Mouse (Mus musculus) v-Abl transformed pro-B cells (cell line): Measurements from ENCODE around the gene Slc25a23.

Experiments
- in situ Hi-C, 2 experiments: fragments of 400-800 bp; cut with MboI; formaldehyde crosslinking; loops; one replicate each; pipeline ENCODE4 v1.15.1; 2025; ENCODE audit not compliant: unreplicated experiment in 2 of 2

The Slc25a23 gene

DNA sequence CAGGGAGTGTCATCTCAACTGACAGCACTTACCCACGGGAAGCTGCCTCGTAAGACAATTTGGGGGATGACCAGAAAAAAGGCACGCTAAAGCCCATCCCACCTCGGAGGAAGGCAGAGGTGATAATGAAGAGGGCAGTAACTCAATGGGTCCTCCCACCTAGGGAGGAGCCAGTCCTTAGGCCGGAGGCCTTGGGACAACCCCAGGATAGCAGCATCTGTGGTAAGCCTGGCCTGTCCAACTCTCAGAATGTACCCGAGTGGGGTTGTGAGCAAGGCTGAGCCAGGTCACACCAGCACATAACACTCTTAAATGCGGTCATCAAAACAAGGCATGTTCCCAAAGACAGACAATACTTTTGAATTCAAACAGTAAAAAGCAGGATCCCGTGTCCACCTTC, 30.0 kb downstream of the Slc25a23 start:
- in situ Hi-C loops: no loop called here

DNA sequence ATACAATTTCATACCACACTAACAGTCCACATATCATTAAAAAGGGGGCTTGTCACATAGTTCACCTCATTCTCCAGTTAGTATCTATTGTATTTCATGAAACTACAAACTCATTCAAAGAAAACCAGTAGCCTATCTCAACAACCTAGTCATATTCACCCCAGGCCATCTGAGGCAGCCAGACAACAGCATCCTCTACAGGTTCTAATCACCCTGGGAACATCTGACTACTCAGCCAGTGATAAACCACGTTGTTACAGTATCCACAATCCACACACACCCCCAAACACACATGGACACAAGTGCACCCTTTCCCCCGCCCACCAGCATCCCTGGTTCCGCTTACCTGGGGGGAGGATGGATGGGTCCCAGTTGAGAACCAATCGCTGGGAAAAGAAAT, 32.2 kb downstream of the Slc25a23 start:
- in situ Hi-C loops: no loop called here

DNA sequence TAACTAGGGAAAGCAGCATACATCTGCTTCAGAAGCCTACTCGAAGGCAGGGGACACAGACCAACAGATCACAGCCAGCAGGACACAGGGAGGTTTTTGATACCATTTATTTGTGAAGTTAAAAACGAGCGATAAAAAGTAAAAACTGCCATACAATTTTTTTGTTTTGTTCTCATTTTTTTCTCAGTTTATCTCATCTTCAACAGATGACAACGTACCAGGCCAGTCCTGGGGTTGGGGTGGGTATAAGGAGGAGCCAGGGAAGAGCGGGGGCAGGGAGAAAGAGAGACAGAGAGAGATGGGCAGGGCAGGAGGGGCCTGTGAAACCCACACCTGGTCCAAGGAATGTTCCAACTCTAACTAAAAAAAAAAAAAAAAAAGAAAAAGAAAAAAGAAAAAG, 38.7 kb downstream of the Slc25a23 start:
- in situ Hi-C loops: no loop called here

DNA sequence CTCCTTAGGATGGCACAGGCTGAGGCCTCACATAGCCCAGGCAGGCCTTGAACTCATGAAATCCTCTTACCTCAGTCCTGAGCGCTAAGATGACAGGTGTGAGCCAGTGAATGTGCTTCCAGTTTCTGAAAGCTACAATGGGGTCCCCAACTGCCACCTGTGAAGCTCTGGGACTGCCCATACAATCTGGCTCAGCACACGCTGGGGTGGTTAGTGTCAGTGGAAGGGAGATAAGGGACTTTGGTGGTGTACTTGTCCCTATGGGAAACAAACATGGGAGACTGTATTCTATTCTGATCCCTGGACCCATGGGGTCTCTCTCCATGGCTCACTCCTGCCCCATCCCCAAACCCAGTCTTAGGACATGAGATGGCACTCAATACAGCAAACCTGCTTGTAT, 40.0 kb downstream of the Slc25a23 start:
- in situ Hi-C loops: no loop called here

DNA sequence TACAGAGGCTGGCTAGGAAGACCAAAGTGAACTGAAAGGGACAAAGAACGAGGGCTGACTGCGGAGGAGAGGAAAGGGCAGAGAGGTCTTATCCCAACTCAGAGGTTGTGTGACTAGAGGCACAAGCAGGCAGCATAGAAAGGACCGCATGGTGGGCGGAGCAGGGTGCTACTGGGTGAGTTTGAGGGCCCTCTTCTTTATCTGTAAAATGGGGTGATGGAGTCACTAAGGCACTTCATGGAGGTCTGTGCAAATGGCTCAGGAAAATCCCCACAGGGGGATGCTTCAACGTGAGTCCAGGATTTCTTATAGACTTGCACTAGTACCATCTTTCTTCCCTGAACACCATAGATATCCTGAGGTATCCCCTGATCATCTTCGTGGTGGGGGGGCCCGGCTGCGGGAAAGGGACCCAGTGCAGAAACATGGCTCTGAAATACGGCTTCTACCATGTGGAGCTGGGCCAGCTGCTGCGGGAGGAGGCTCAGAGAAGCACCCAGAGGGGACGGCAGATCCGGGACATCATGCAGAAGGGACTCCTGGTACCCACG, 47.3 kb downstream of the Slc25a23 start:
- in situ Hi-C loops: no loop called here

DNA sequence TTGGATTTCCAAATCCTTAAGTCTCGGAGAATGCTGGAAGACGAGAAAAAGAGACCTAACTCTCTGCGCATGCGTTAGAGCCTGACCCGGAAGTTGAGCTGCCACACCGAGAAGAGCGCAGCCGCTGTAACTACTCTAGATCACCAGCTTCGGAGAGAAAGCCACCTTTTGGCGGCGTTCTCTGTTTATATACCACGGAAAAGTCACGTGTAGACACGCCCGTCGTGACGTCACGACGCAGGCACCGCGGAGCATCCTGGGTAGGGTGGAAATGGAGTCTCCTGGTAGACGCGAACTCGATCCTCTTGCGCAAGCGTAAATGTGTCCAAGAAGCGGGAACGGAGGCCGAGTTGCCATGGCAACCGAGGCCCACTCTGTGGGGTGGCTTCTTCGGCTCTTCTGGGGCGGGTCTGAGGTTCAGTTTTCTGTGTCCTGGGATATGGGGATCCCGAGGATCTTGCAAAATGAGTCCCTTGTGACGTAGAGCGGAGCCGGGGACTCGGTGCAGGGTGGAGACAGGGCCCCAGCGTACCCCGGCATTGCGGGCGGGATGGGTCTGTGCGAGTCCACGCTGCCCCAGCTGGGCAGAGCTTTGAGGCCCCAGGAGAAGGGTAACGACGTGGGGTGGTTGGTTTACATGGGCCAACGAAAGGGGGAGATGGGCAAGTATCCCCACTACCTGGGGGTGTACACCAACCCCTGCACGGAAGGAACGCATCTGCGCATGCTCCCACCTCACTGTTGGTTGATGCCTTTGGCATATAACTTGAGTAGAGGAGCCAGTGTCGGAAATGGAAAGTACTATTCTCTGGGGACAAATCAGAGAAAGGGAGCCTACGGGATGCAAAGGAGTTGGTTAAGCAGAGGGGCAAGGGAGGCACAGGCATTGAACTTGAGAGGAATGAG, 48.2 kb downstream of the Slc25a23 start, which contains the start of the genes Gtf2f1 and Gm17949:
Gene Gtf2f1, minus strand, starts transcription at position 53 of the 906 bp plus-strand sequence.
Gene Gm17949, plus strand, starts transcription at position 234 of the 906 bp plus-strand sequence.
- in situ Hi-C loops: no loop called here

DNA sequence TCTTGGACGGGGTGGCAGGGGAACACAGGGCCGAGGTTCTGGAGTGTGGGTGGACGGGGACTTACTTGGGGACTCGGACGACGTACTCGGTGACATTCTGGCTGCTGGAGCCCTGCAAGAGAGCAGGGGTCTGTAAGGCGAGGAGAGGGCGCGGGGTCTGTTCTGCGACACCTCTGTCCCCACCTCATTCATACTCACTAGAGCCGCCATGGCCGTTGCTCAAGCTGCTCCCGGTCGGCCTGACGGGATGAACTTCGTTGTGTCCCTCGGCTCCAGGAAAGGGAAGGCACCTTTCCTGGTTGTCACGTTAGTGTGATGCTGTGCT, 48.8 kb downstream of the Slc25a23 start:
- in situ Hi-C loops: no loop called here

DNA sequence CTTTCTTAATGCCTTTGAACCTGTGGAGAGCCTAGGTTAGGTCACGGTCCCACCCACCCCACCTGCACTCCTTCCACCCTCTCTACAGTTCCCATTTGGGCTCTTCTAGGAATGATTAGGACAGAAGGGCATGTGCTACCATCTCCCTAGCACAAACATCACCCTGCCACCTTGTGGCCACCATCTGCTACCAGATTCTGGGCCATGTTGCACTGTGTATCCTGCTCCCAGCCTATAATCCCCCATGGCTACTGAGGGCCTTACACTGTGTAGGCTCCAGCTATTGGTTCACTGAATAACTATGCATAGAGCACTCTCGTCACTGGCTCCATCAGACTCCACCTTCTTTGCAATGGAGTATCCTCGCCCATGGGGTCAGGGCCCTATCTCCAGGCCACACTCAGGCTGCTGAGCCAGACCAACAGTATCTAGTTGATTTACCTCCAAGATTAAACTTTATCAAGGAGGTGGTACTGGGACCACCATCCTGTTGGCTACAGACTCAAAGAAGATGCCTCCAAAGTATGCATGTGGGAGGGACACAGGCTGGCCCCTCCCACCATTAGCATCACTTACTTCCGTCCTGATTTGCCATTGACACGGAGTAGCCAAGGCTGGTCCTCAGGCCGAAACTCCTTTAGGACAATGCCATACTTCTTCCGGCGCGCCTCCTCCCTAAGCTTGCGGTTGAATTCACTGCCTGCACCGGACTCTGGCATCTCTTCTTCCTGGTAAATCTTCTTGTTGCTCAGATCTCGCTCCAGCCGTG, 52.3 kb downstream of the Slc25a23 start:
- in situ Hi-C loops: no loop called here

DNA sequence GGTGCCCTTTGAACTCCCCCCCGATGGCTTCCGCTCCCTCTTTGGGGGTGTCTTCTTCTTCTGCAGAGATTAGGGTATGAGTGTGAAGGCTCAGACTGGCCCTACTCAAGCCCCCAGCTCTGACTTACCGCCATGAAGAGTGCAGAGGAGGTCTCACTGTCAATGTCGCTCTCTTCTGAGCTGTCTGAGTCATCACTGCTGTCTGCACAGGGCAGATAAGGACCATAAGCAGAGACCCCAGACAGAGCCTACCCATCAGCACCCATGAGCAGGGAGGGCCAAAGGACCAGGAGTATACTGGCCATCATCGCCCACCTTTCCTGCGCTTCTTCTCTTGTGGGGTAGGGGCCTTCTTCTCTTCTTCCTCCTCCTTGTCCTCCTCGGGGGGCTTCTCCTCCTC, 55.7 kb downstream of the Slc25a23 start:
- in situ Hi-C loops: no loop called here

DNA sequence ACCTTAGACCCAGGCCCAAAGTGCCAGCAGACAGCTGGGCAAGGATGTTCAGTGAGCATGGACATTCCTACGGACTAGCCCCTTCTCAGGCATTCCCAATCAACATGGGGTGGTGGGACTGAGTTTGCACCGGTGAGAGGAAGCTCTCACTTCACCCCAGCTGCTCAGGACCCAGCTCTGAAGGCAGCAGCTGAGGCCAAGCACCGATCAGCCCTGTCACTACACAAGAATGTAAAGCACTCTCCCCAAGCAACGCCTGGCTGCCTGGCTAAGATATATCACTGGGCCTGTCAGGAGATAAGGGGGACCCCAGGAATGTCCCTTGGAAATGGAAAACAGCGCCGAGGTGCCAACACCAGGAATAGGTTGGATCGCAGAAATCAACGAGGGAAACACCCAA, 58.4 kb downstream of the Slc25a23 start:
- in situ Hi-C loops: no loop called here

DNA sequence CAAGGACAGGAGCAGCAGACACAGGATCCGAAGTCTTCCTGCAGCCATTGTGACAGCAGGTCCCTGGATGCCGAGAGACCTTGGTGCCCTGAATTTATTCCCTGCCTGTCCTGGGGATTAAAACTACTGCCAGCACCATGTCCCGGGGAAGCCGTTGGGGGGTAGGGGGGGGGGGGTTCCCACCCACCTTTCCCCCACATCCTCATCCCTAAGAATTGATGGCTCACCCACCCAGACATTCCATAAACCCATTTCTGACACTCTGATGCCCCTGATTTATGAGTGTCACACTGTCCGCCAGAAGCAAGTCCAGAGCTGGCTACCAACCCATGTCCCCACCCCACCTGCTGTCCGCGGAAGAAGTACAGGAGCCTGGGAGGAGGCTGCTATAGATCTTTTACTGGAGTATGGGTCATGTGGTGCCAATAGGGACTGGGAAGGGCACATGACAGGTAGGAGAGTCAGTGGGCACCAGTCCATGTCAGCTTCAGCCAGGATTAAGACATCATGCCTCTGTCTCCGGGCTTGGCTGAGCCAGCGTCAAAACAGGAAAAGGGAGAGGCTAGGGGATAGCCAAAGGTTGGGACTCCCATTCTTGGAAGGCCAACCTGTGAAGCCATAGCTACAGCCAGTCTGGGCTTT, 59.6 kb downstream of the Slc25a23 start, which contains the start of gene Pspn:
Gene Pspn, minus strand, starts transcription at position 51 of the 642 bp plus-strand sequence.
- in situ Hi-C loops: loop anchor here (5.0 to 25.0 kb wide), 8 partner anchors 77 to 1912 kb away; partner anchors contain the start of genes Gpr108 (in 2 of the 2), Trip10 (in 2 of the 2) and Dennd1c (in 1 of the 2)

DNA sequence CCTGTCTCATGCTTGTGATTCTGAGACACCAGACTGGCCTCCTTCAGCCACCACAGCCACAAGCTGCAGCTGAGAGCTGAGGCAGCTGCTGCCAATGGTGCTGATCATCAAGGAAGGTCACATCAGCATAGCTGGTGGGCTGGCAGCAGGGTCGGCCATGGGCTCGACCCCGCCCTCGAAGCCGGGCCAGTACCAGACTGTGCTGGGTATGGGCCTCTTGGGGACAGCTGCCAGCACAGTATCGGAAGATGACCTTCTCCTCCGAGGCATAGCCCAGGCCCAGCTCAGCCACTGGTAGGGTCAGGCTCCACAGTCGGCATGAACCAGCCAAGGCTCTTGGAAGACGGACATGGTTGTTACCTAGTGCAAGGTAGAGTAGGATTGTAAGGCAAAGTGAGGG, 60.2 kb downstream of the Slc25a23 start:
- in situ Hi-C loops: loop anchor here (5.0 to 25.0 kb wide), 8 partner anchors 78 to 1913 kb away; partner anchors contain the start of genes Gpr108 (in 2 of the 2), Trip10 (in 2 of the 2) and Dennd1c (in 1 of the 2)

DNA sequence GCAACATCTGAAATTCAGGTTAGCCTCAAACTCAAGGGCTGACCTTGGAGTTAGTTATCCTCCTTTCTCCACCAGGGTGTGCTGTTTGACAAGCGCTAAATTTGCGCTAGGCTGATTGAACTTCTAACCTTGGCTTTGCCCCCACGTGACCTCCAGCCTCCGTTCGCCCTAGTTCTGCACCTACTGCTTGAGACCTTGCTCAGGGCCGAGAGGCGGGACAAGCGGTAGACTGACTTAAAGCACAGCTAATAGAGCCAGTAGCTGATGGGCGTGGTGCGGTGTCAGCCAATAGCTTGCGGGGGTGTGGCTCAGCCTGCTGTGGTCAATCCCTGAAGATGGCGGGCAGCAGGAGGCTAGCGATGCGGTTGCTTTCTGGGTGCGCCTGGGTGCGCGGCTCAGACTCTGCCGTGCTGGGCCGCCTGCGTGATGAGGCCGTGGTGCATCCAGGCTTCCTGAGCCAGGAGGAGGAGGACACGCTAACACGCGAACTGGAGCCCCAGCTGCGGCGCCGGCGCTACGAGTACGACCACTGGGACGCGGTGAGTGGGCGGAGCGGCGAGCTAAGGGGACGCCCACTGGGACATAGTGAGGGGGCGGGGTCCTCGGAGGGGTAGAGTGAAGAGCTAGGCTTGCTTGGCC, 62.5 kb downstream of the Slc25a23 start, which contains the start of gene Alkbh7:
Gene Alkbh7, plus strand, starts transcription at position 311 of the 639 bp plus-strand sequence.
- in situ Hi-C loops: loop anchor here (5.0 to 25.0 kb wide), 8 partner anchors 80 to 1915 kb away; partner anchors contain the start of genes Gpr108 (in 2 of the 2), Trip10 (in 2 of the 2) and Dennd1c (in 1 of the 2)

DNA sequence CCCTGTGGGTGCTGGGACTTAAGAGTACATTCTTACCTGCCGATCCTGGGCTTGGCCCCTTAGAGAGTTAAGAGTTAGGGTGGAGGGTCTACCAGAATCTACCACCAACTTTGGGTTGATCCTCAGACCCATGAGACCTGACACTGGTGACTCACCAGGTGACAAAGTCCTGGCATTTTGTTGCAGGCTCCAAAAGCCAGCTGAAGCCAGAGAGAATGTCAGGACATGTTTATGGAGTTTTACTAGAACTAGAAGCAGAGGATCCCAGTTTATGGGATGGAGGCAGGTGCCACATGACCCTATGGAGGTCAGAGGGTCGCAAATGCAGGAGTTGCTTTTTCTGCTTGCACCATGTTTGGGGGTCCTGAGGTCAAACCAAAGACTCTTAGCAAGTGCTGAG, 63.2 kb downstream of the Slc25a23 start:
- in situ Hi-C loops: loop anchor here (5.0 to 25.0 kb wide), 8 partner anchors 81 to 1916 kb away; partner anchors contain the start of genes Gpr108 (in 2 of the 2), Trip10 (in 2 of the 2) and Dennd1c (in 1 of the 2)

DNA sequence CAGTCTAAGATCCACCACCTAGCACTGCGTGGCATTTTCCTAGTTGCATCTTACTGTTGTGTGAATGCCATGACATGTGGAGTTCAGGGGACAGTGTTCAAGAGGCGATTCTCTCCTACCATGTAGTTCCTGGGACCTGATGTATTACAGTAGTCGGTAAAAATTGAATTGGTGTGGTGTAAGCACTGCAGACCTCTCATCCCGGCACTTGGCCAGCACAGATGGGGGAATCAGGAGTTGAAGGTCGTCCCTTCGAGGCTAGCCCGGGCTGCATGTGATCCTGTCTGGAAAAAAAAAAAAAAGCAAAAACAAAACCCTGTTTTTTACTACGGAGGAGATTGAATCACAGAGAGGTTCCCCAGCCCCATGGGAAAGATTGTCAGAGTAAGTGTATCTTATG, 64.6 kb downstream of the Slc25a23 start:
- in situ Hi-C loops: loop anchor here (5.0 to 25.0 kb wide), 8 partner anchors 82 to 1917 kb away; partner anchors contain the start of genes Gpr108 (in 2 of the 2), Trip10 (in 2 of the 2) and Dennd1c (in 1 of the 2)
